Mouse (Mus musculus) liver, postnatal 0 days (tissue): ENCODE measurements at regions not wholly inside any gene's neighbourhood (a gene's known extent, or its start where the extent isn't known, plus 50 kb on each side); places are given as distances from the start of the nearest gene placed in this dataset.

Source experiments
- CTCF ChIP-seq: sonication (generic); IDR thresholded peaks from 2 replicates; pipeline ENCODE4 v1.5.1; 2016; ENCODE audit warnings: antibody characterized with exemption, low read depth
- EP300 ChIP-seq: IDR thresholded peaks from 2 replicates; pipeline ENCODE4 v1.6.1; 2016; ENCODE audit warnings: antibody characterized with exemption, low read depth, mild to moderate bottlenecking

DNA sequence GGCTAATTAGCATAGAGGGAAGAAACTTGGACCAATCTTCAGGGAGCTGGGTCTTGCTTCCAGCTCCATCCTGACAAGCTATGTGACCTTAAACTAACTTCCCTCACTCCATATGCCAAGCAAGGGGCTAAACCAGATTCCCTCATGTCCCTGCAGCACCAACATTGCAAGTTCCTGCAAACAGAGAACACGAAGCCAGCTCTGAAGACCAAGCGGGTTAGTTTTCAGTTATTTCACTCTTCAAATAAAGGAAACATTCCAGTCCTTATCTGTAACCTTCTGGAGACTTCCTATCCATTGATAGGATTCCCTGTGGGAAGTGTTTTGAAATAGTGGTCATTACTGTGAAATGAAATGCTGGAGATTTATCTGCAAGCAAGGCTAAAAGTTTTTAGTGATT lies 64.4 kb upstream of the Tspan2 start:
- TF ChIP-seq CTCF (no peak), EP300 (no peak)
